Mouse (Mus musculus) heart, embryonic 13.5 days (tissue): ENCODE measurements around the gene Vasp. TPM values are rescaled to one million over a fixed set of nuclear protein-coding genes. Genes with fewer than 3 reads are reported as not detected.

Source experiments
- ATAC-seq: fragments of 200-750 bp; cut with Nextera tagmentation; 2 replicates; pipeline ENCODE4 v1.8.0; 2017; ENCODE audit warnings: moderate TSS enrichment; ENCODE audit not compliant: insufficient number of reproducible peaks, low FRiP score, low TSS enrichment; ENCODE audit errors: extremely low read depth
- H3K27ac ChIP-seq: fragments of 300-500 bp; sonication (generic); replicated peaks from 2 replicates; pipeline ENCODE4 v1.5.1; 2015; ENCODE audit warnings: moderate library complexity, mild to moderate bottlenecking, inconsistent platforms
- H3K27me3 ChIP-seq: fragments of 300-500 bp; sonication (generic); replicated peaks from 2 replicates; pipeline ENCODE4 v1.6.1; 2015; ENCODE audit warnings: mild to moderate bottlenecking, inconsistent platforms
- H3K36me3 ChIP-seq: fragments of 300-500 bp; sonication (generic); 2 replicates; pipeline ENCODE4 v1.6.1; 2015; ENCODE audit warnings: mild to moderate bottlenecking, inconsistent platforms
- H3K4me1 ChIP-seq: fragments of 300-500 bp; sonication (generic); 2 replicates; pipeline ENCODE4 v1.6.1; 2015; ENCODE audit warnings: inconsistent platforms
- H3K4me2 ChIP-seq: fragments of 300-500 bp; sonication (generic); 2 replicates; pipeline ENCODE4 v1.6.1; 2015; ENCODE audit warnings: inconsistent platforms, mild to moderate bottlenecking, moderate library complexity
- H3K4me3 ChIP-seq: fragments of 300-500 bp; sonication (generic); 2 replicates; pipeline ENCODE4 v1.5.1; 2015; ENCODE audit warnings: moderate library complexity, mild to moderate bottlenecking, inconsistent platforms
- H3K9ac ChIP-seq: fragments of 300-500 bp; sonication (generic); 2 replicates; pipeline ENCODE4 v1.6.1; 2015; ENCODE audit warnings: inconsistent platforms, mild to moderate bottlenecking, moderate library complexity
- H3K9me3 ChIP-seq: fragments of 300-500 bp; sonication (generic); 2 replicates; pipeline ENCODE4 v1.6.1; 2016; ENCODE audit warnings: inconsistent platforms
- WGBS: fragments of 180-500 bp; shearing (Covaris S2); methylation state at CpG from one replicate; pipeline ENCODE4 v1.1.7; 2015; ENCODE audit warnings: mixed read lengths; 5-methylcytosine and 5-hydroxymethylcytosine counted together
- polyA plus RNA-seq: library from polyadenylated mRNA; unstranded; fragments of >200 nt; fragmentation: Nextera tagmentation; extraction: Ambion mirVana; gene quantifications from 2 replicates; pipeline ENCODE4 v1.2.1, GENCODE M21; 2015

The Vasp gene
- polyA plus RNA-seq, 1 experiment from 2014 or later: 81.2 TPM

GRCm38 (mm10) chr7:19214940-19215339 is 56.7 kb downstream of the Vasp start:
- WGBS: 61% methylated on average over 9 of the region's 9 CpGs
- no peak for ATAC-seq
- H3K27ac ChIP-seq: no peak overlapping the region
- H3K9ac ChIP-seq: no peak overlapping the region
- H3K36me3 ChIP-seq: no peaks in the 10 kb centered on the region
- peaks cover 29% of the 10 kb centered on the region for H3K27me3 ChIP-seq
- no peaks in the 10 kb centered on the region for H3K9me3 ChIP-seq
- no peak overlapping the region for H3K4me3 ChIP-seq
- peaks cover 36% of the 10 kb centered on the region for H3K4me1 ChIP-seq
- H3K4me2 ChIP-seq: no peak overlapping the region

GRCm38 (mm10) chr7:19214369-19214768 is 57.2 kb downstream of the Vasp start:
- H3K9me3 ChIP-seq: no peaks in the 10 kb centered on the region
- no peaks in the 10 kb centered on the region for H3K36me3 ChIP-seq
- H3K27ac ChIP-seq: no peak overlapping the region
- no peak overlapping the region for H3K4me2 ChIP-seq
- peaks cover 36% of the 10 kb centered on the region for H3K4me1 ChIP-seq
- ATAC-seq: no peak
- H3K4me3 ChIP-seq: no peak overlapping the region
- H3K27me3 ChIP-seq: peaks cover 29% of the 10 kb centered on the region
- no peak overlapping the region for H3K9ac ChIP-seq
- WGBS: 58% methylated on average over 7 of the region's 7 CpGs

DNA sequence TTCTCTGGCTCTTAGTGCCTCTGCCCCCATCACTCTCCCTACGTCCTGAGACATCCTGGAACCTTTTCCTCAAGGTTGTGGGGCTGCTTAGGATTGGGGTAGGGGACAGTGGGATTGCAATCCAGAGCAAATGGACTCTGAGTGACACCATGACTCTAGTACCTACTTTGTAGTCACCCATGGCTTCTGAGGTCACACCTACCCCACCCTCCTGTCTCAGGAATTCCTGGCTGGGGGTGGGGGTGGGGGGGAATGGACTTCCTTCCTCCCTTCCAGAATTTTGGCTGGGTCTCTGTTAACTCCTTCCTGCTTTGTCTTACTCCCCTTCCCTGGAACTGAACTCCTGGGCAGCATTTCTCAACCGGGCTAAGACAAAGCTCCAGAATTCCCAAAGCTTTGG is 58.2 kb downstream of the Vasp start:
- no peak for ATAC-seq
- Histone ChIP-seq H3K4me2 (peak overlapping the region; percentile 84), H3K4me1 (peaks cover 34% of the 10 kb centered on the region), H3K4me3 (peak overlapping the region; percentile 60; the same call in 1 of the 2 replicates), H3K9ac (no peak overlapping the region), H3K27ac (no peak overlapping the region), H3K27me3 (peaks cover 29% of the 10 kb centered on the region), H3K9me3 (no peaks in the 10 kb centered on the region), H3K36me3 (no peaks in the 10 kb centered on the region)
- WGBS: 52% methylated on average over 2 of the region's 2 CpGs

GRCm38 (mm10) chr7:19211996-19212755 is 59.4 kb downstream of the Vasp start, which contains the start of gene Gpr4:
Gene Gpr4 (plus strand): TSS chr7:19212538.
- Histone ChIP-seq H3K36me3 (0 out of 2 replicates have a peak, but pooled peaks cover 2% of the 10 kb centered on the region), H3K9me3 (no peaks in the 10 kb centered on the region), H3K9ac (peak within 1 kb of the TSS; percentile 80), H3K4me2 (peak within 1 kb of the TSS; percentile 84), H3K27me3 (peaks cover 29% of the 10 kb centered on the region), H3K4me1 (peaks cover 24% of the 10 kb centered on the region), H3K27ac (no peak within 1 kb of the TSS), H3K4me3 (peak within 1 kb of the TSS; percentile 60)
- ATAC-seq: peak; percentile 51; the same call in 1 of the 2 replicates
- 2% methylated on average over 26 of the region's 30 CpGs for WGBS

- no peak for ATAC-seq
- Histone ChIP-seq H3K27ac (no peak overlapping the region), H3K4me1 (peaks cover 24% of the 10 kb centered on the region), H3K36me3 (peaks cover 8% of the 10 kb centered on the region; the same call in 1 of the 2 replicates), H3K4me2 (no peak overlapping the region), H3K9me3 (no peaks in the 10 kb centered on the region), H3K9ac (no peak overlapping the region), H3K4me3 (no peak overlapping the region), H3K27me3 (peaks cover 25% of the 10 kb centered on the region)
- 52% methylated on average over 5 of the region's 5 CpGs for WGBS
These were observed 60.5 kb downstream of the Vasp start for GRCm38 (mm10) chr7:19211041-19211675.

- 87% methylated on average over 5 of the region's 5 CpGs for WGBS
- H3K9me3 ChIP-seq: no peaks in the 10 kb centered on the region
- H3K4me2 ChIP-seq: no peak overlapping the region
- no peak overlapping the region for H3K27ac ChIP-seq
- H3K36me3 ChIP-seq: peaks cover 20% of the 10 kb centered on the region
- H3K4me1 ChIP-seq: peaks cover 24% of the 10 kb centered on the region
- ATAC-seq: no peak
- no peak overlapping the region for H3K9ac ChIP-seq
- peaks cover 25% of the 10 kb centered on the region for H3K27me3 ChIP-seq
- H3K4me3 ChIP-seq: no peak overlapping the region
These were observed 61.6 kb downstream of the Vasp start for GRCm38 (mm10) chr7:19210010-19210409.

DNA sequence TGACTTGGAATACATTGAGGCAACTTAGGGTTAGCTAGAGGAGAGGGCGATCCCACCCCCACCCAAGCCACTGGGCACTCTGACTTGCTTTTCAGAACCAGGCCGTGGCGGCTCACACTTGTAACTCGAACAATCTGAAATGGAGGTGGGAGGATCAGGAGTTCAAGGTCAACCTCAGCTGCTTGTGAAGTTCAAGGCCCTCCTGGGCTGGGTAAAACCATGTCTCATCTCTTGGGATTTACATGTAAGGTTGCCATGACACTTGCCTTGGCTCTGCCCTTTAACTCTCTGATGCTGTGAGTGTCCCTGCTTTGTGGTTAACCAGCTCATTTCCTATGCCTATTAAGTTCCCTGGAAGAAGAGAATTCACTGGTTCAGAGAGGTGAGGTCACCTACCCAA is 62.1 kb downstream of the Vasp start:
- no peak overlapping the region for H3K4me3 ChIP-seq
- 81% methylated on average over 4 of the region's 4 CpGs for WGBS
- peaks cover 25% of the 10 kb centered on the region for H3K36me3 ChIP-seq
- ATAC-seq: no peak
- no peak overlapping the region for H3K27ac ChIP-seq
- H3K4me2 ChIP-seq: no peak overlapping the region
- H3K9me3 ChIP-seq: no peaks in the 10 kb centered on the region
- peaks cover 21% of the 10 kb centered on the region for H3K4me1 ChIP-seq
- peaks cover 21% of the 10 kb centered on the region for H3K27me3 ChIP-seq
- no peak overlapping the region for H3K9ac ChIP-seq

DNA sequence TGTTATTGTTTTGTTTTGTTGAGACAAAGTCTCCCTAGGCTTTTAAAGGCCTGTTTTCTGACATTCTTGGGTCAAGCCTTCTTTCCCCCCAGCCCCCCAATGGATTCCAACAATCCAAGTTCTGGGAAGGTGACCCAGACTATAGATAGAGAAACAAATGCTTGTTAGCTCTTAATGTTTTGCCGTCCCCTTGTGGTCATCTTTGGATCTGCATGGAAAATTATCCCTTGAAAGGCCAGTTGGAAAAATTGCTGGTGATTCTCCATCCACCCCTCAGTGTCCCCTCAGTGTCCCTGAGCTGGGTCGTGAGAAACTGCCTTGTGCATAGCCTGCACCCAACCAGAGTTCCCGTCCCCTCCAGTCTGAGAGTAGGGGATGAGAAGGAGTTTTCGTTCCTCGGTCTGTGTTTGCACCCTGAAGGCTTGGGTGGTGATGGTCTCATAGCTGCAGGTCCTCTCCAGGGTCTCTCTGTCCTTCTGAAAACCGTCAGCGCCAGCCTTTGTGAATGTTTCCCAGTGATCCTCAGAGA is 62.6 kb downstream of the Vasp start:
- Histone ChIP-seq H3K9me3 (no peaks in the 10 kb centered on the region), H3K36me3 (peaks cover 30% of the 10 kb centered on the region), H3K4me1 (peaks cover 17% of the 10 kb centered on the region), H3K9ac (no peak overlapping the region), H3K4me2 (no peak overlapping the region), H3K27ac (no peak overlapping the region), H3K27me3 (peaks cover 16% of the 10 kb centered on the region), H3K4me3 (no peak overlapping the region)
- 48% methylated on average over 7 of the region's 7 CpGs for WGBS
- no peak for ATAC-seq

DNA sequence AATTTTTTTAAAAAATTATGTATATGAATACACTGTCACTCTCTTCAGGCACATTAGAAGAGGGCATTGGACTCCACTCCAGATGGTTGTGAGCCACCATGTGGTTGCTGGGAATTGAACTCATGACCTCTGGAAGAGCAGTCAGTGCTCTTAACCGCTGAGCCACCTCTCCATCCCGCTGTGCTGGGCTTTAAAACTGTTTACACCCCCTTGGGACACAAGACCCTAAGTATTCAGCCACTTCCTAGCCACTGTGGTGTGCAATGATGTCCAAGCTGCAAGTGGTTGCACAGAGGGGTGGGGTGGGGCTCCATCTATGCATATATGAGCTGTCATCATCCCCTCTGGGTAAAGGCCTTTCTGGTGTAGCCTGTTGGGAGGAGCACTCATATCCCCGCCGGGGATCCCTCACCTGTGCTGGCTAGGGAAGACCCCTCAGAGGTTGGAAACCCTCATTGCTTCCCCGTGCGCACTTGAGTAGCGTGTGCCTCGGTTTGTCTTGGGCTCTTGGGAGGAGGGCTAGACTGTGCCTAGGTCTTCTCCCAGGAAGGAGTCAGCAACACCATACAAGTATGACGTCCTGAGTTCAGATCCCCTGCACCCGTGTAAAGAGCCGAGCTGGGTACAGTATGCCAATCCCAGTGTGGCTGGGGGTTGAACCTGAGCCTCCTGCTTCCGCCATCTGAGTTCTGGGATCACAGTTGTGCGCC is 63.3 kb downstream of the Vasp start:
- Histone ChIP-seq H3K27ac (no peak overlapping the region), H3K9me3 (no peaks in the 10 kb centered on the region), H3K4me1 (peaks cover 17% of the 10 kb centered on the region), H3K4me3 (no peak overlapping the region), H3K36me3 (peaks cover 35% of the 10 kb centered on the region), H3K27me3 (peaks cover 11% of the 10 kb centered on the region), H3K4me2 (no peak overlapping the region), H3K9ac (no peak overlapping the region)
- no peak for ATAC-seq
- 77% methylated on average over 13 of the region's 13 CpGs for WGBS
